Mouse (Mus musculus): ENCODE results near the gene Gm28510. TPM values are rescaled to one million over a fixed set of nuclear protein-coding genes. Genes with fewer than 3 reads are reported as not detected.

Gm28510 gene
- not detected in 4 replicates for total RNA-seq (2023; ENCODE audit: inconsistent age)

DNA sequence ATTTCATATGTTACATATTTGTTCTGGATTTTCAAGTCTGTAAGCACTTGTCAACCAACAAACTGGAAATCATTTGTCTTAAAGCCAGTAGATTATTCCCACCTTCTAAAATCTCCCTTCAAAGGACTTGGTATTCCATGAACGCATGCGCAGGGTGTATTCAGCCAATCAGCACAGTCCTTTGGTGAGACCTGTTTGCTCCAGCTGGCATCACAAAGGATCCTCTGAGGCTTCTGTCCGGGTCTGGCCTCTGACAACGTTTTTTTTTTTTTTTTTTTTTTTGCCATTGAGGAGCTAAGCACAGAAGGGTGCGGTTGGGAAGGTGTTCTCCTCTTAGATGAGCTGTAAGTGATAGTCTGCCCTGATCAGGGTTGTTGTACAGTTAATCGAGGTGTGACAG is at the start of gene Gm28510:
Gene Gm28510 (plus strand): TSS at position 301 of the 400 bp plus-strand sequence.

Other genes with a start within 250 kb of the Gm28510 start
- gene Gm20834, start 88.1 kb upstream of the Gm28510 start, total RNA-seq (2023; ENCODE audit: inconsistent age) = not detected in 4 replicates
- gene Gm20737, start 123.3 kb downstream of the Gm28510 start, total RNA-seq (2023; ENCODE audit: inconsistent age) = not detected in 4 replicates
- not detected in 4 replicates for gene Gm21775, start 140.7 kb downstream of the Gm28510 start, total RNA-seq (2023; ENCODE audit: inconsistent age)
- gene Gm21900, start 203.6 kb downstream of the Gm28510 start, total RNA-seq (2023; ENCODE audit: inconsistent age) = not detected in 4 replicates